Mouse (Mus musculus) skeletal muscle tissue, adult 2 months (tissue): ENCODE data around the gene Hmgb3.
A peak's percentile ranks its signal among the peaks of the same experiment; 100 is the strongest.

ENCODE experiments used
- DNase-seq: peaks from one replicate; pipeline ENCODE4 v3.0.0-alpha.2; 2012; ENCODE audit warnings: low read depth, low spot score

Hmgb3 gene

DNA sequence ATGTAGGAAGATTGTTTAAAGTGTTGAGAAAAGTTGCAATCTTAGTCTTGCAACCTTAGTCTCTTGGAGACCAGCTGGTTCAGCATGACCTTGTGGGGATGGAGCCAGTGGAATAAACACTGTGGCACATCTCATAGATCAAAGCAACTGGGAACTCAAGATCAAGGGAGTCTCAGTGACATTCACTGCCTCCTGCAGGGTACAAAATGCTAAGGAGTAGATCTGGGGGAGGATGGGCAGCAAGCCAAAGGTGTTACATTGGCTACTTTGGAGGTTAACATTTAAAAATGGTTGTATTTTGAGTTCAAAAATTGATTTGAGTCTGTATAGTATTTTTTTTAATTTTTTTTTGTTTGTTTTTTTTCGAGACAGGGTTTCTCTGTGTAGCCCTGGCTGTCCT, 33.5 kb downstream of the Hmgb3 start:
- no peak for DNase-seq

DNA sequence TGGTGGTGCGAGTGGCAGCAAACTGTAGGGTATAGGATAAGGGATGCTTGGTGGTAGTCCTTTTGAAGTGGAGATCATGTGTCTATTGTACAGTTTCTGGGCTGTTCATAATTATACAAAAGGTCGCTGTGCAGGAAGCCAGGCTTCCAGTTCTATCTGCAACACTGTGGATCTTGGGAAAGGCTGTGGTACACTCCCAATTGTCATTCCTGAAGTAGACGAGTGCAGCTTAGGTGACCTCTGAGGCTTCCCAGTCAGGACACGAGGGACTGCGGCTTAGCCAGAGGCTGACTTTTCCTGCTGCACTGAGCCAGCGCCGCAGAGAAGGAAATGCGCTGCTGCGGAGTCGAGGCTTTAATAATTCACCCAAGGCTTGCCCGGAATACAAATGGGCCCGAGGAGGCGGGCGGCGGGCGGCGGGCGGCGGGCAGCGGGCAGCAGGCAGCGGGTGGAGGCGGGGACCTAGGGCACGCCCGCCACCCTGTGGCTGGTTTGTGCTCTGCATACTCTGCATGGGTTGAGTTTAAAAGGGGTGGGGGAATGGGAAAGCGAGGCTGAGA, 45.4 kb downstream of the Hmgb3 start:
- peak; percentile 3 for DNase-seq
